Mouse (Mus musculus) kidney, adult 9 months (tissue): ENCODE results near the gene Slc36a2.

Experiments used
- DNase-seq: peaks from one replicate; pipeline ENCODE4 v3.0.0; 2022

Gene Slc36a2

GRCm38 (mm10) chr11:55184733-55185291, at the start of gene Slc36a2:
Slc36a2 (minus strand) TSS chr11:55185077.
- no peak for DNase-seq

- no peak for DNase-seq
Observed at GRCm38 (mm10) chr11:55234288-55234687, 49.4 kb upstream of the Slc36a2 start.

- no peak for DNase-seq
Observed at GRCm38 (mm10) chr11:55231034-55231433, 46.2 kb upstream of the Slc36a2 start.

GRCm38 (mm10) chr11:55221306-55221705, 36.4 kb upstream of the Slc36a2 start:
- DNase-seq: no peak

GRCm38 (mm10) chr11:55218473-55218872, 33.6 kb upstream of the Slc36a2 start:
- DNase-seq: peak; percentile 71

GRCm38 (mm10) chr11:55217880-55218279, 33.0 kb upstream of the Slc36a2 start:
- DNase-seq: no peak

GRCm38 (mm10) chr11:55217418-55217817, 32.5 kb upstream of the Slc36a2 start:
- peak; percentile 94 for DNase-seq

- no peak for DNase-seq
Observed at GRCm38 (mm10) chr11:55216830-55217229, 32.0 kb upstream of the Slc36a2 start.

GRCm38 (mm10) chr11:55216061-55216460, 31.2 kb upstream of the Slc36a2 start:
- peak; percentile 91 for DNase-seq

GRCm38 (mm10) chr11:55214978-55215377, 30.1 kb upstream of the Slc36a2 start:
- no peak for DNase-seq

- peak; percentile 64 for DNase-seq
Observed at GRCm38 (mm10) chr11:55214161-55214560, 29.3 kb upstream of the Slc36a2 start.

- DNase-seq: peak; percentile 45
Observed at GRCm38 (mm10) chr11:55213518-55213917, 28.6 kb upstream of the Slc36a2 start.

GRCm38 (mm10) chr11:55209626-55210353, 24.9 kb upstream of the Slc36a2 start:
- peak; percentile 41 for DNase-seq

GRCm38 (mm10) chr11:55209032-55209431, 24.2 kb upstream of the Slc36a2 start:
- no peak for DNase-seq

- peak; percentile 80 for DNase-seq
Observed at GRCm38 (mm10) chr11:55208001-55208690, 23.3 kb upstream of the Slc36a2 start.

- DNase-seq: peak; percentile 38
Observed at GRCm38 (mm10) chr11:55204602-55205001, 19.7 kb upstream of the Slc36a2 start.

- DNase-seq: peak; percentile 95
Observed at GRCm38 (mm10) chr11:55204159-55204596, 19.3 kb upstream of the Slc36a2 start, which contains the start of gene Slc36a1. Slc36a1 (plus strand) TSS chr11:55204350.

- no peak for DNase-seq
Observed at GRCm38 (mm10) chr11:55197740-55198510, 13.0 kb upstream of the Slc36a2 start.

GRCm38 (mm10) chr11:55197086-55197485, 12.2 kb upstream of the Slc36a2 start:
- no peak for DNase-seq

GRCm38 (mm10) chr11:55190216-55190615, 5.3 kb upstream of the Slc36a2 start:
- no peak for DNase-seq

GRCm38 (mm10) chr11:55187777-55188176, 2.9 kb upstream of the Slc36a2 start:
- DNase-seq: no peak

GRCm38 (mm10) chr11:55187292-55187691, 2.4 kb upstream of the Slc36a2 start:
- no peak for DNase-seq

GRCm38 (mm10) chr11:55184246-55184645, 631 bp downstream of the Slc36a2 start:
- no peak for DNase-seq
